Mouse (Mus musculus): ENCODE measurements around the gene Bend5. TPM values are rescaled to one million over a fixed set of nuclear protein-coding genes. Genes with fewer than 3 reads are reported as not detected.

The Bend5 gene
- polyA plus RNA-seq, 1 experiment from 2014 or later, result 69.5 TPM

GRCm38 (mm10) chr4:111467293-111467773 lies 52.5 kb downstream of the Bend5 start:
- Histone ChIP-seq H3K36me3 (ENCODE audit: control insufficient read depth, insufficient read depth, low read length) (no peaks in the 10 kb centered on the region), H3K27me3 (ENCODE audit: control insufficient read depth, insufficient read depth, low read length) (no peaks in the 10 kb centered on the region), H3K27ac (ENCODE audit: low read depth, low read length) (no peak overlapping the region), H3K4me1 (ENCODE audit: control insufficient read depth, insufficient read depth, low read length) (peaks cover 1% of the 10 kb centered on the region; the same call in 1 of the 2 replicates), H3K4me3 (ENCODE audit: low read depth, low read length) (no peak overlapping the region), H3K9me3 (ENCODE audit: control insufficient read depth, low read length) (no peaks in the 10 kb centered on the region), H3K4me2 (ENCODE audit: low read depth, low read length) (no peak overlapping the region), H3K9ac (replicated peaks; ENCODE audit: low read depth, low read length) (no peak overlapping the region)
- WGBS, result 92% methylated on average over 2 of the region's 2 CpGs
- no peak for ATAC-seq (ENCODE audit: low read depth)

GRCm38 (mm10) chr4:111467796-111468195 lies 53.0 kb downstream of the Bend5 start:
- H3K4me1 ChIP-seq (ENCODE audit: control insufficient read depth, insufficient read depth, low read length), result peaks cover 5% of the 10 kb centered on the region; the same call in 1 of the 2 replicates
- H3K36me3 ChIP-seq (ENCODE audit: control insufficient read depth, insufficient read depth, low read length), result no peaks in the 10 kb centered on the region
- no peak overlapping the region for H3K27ac ChIP-seq (ENCODE audit: low read depth, low read length)
- no peak overlapping the region for H3K4me2 ChIP-seq (ENCODE audit: low read depth, low read length)
- H3K27me3 ChIP-seq (ENCODE audit: control insufficient read depth, insufficient read depth, low read length), result no peaks in the 10 kb centered on the region
- ATAC-seq (ENCODE audit: low read depth), result no peak
- no peaks in the 10 kb centered on the region for H3K9me3 ChIP-seq (ENCODE audit: control insufficient read depth, low read length)
- 77% methylated on average over 4 of the region's 4 CpGs for WGBS
- no peak overlapping the region for H3K4me3 ChIP-seq (ENCODE audit: low read depth, low read length)
- H3K9ac ChIP-seq (replicated peaks; ENCODE audit: low read depth, low read length), result no peak overlapping the region

- H3K9ac ChIP-seq (replicated peaks; ENCODE audit: low read depth, low read length), result no peak overlapping the region
- no peaks in the 10 kb centered on the region for H3K36me3 ChIP-seq (ENCODE audit: control insufficient read depth, insufficient read depth, low read length)
- WGBS, result 71% methylated on average over 2 of the region's 2 CpGs
- no peaks in the 10 kb centered on the region for H3K27me3 ChIP-seq (ENCODE audit: control insufficient read depth, insufficient read depth, low read length)
- H3K4me1 ChIP-seq (ENCODE audit: control insufficient read depth, insufficient read depth, low read length), result peaks cover 5% of the 10 kb centered on the region; the same call in 1 of the 2 replicates
- ATAC-seq (ENCODE audit: low read depth), result no peak
- no peaks in the 10 kb centered on the region for H3K9me3 ChIP-seq (ENCODE audit: control insufficient read depth, low read length)
- no peak overlapping the region for H3K4me3 ChIP-seq (ENCODE audit: low read depth, low read length)
- H3K27ac ChIP-seq (ENCODE audit: low read depth, low read length), result no peak overlapping the region
- H3K4me2 ChIP-seq (ENCODE audit: low read depth, low read length), result no peak overlapping the region
Observed at GRCm38 (mm10) chr4:111469847-111470246, 55.0 kb downstream of the Bend5 start.

GRCm38 (mm10) chr4:111471726-111472125 lies 56.9 kb downstream of the Bend5 start:
- Histone ChIP-seq H3K36me3 (ENCODE audit: control insufficient read depth, insufficient read depth, low read length) (no peaks in the 10 kb centered on the region), H3K27ac (ENCODE audit: low read depth, low read length) (no peak overlapping the region), H3K4me2 (ENCODE audit: low read depth, low read length) (no peak overlapping the region), H3K4me1 (ENCODE audit: control insufficient read depth, insufficient read depth, low read length) (peaks cover 5% of the 10 kb centered on the region; the same call in 1 of the 2 replicates), H3K4me3 (ENCODE audit: low read depth, low read length) (no peak overlapping the region), H3K9ac (replicated peaks; ENCODE audit: low read depth, low read length) (no peak overlapping the region), H3K27me3 (ENCODE audit: control insufficient read depth, insufficient read depth, low read length) (no peaks in the 10 kb centered on the region), H3K9me3 (ENCODE audit: control insufficient read depth, low read length) (no peaks in the 10 kb centered on the region)
- 40% methylated on average over 3 of the region's 3 CpGs for WGBS
- no peak for ATAC-seq (ENCODE audit: low read depth)

GRCm38 (mm10) chr4:111472511-111472910 lies 57.7 kb downstream of the Bend5 start:
- Histone ChIP-seq H3K9ac (replicated peaks; ENCODE audit: low read depth, low read length) (no peak overlapping the region), H3K4me1 (ENCODE audit: control insufficient read depth, insufficient read depth, low read length) (peaks cover 5% of the 10 kb centered on the region; the same call in 1 of the 2 replicates), H3K9me3 (ENCODE audit: control insufficient read depth, low read length) (no peaks in the 10 kb centered on the region), H3K36me3 (ENCODE audit: control insufficient read depth, insufficient read depth, low read length) (no peaks in the 10 kb centered on the region), H3K4me3 (ENCODE audit: low read depth, low read length) (no peak overlapping the region), H3K27me3 (ENCODE audit: control insufficient read depth, insufficient read depth, low read length) (no peaks in the 10 kb centered on the region), H3K4me2 (ENCODE audit: low read depth, low read length) (no peak overlapping the region), H3K27ac (ENCODE audit: low read depth, low read length) (no peak overlapping the region)
- ATAC-seq (ENCODE audit: low read depth), result no peak
- 42% methylated on average over 3 of the region's 3 CpGs for WGBS

GRCm38 (mm10) chr4:111473014-111473413 lies 58.2 kb downstream of the Bend5 start:
- Histone ChIP-seq H3K4me1 (ENCODE audit: control insufficient read depth, insufficient read depth, low read length) (peaks cover 5% of the 10 kb centered on the region; the same call in 1 of the 2 replicates), H3K9ac (replicated peaks; ENCODE audit: low read depth, low read length) (no peak overlapping the region), H3K27me3 (ENCODE audit: control insufficient read depth, insufficient read depth, low read length) (no peaks in the 10 kb centered on the region), H3K4me3 (ENCODE audit: low read depth, low read length) (no peak overlapping the region), H3K9me3 (ENCODE audit: control insufficient read depth, low read length) (no peaks in the 10 kb centered on the region), H3K36me3 (ENCODE audit: control insufficient read depth, insufficient read depth, low read length) (no peaks in the 10 kb centered on the region), H3K27ac (ENCODE audit: low read depth, low read length) (no peak overlapping the region), H3K4me2 (ENCODE audit: low read depth, low read length) (no peak overlapping the region)
- no peak for ATAC-seq (ENCODE audit: low read depth)
- WGBS, result 65% methylated on average over 1 of the region's 1 CpGs

- H3K27ac ChIP-seq (ENCODE audit: low read depth, low read length), result no peak overlapping the region
- no peaks in the 10 kb centered on the region for H3K36me3 ChIP-seq (ENCODE audit: control insufficient read depth, insufficient read depth, low read length)
- peak; percentile 74 for ATAC-seq (ENCODE audit: low read depth)
- no peak overlapping the region for H3K4me3 ChIP-seq (ENCODE audit: low read depth, low read length)
- H3K9ac ChIP-seq (replicated peaks; ENCODE audit: low read depth, low read length), result no peak overlapping the region
- no peaks in the 10 kb centered on the region for H3K9me3 ChIP-seq (ENCODE audit: control insufficient read depth, low read length)
- no peaks in the 10 kb centered on the region for H3K27me3 ChIP-seq (ENCODE audit: control insufficient read depth, insufficient read depth, low read length)
- WGBS, result 46% methylated on average over 10 of the region's 10 CpGs
- H3K4me1 ChIP-seq (ENCODE audit: control insufficient read depth, insufficient read depth, low read length), result peaks cover 5% of the 10 kb centered on the region; the same call in 1 of the 2 replicates
- no peak overlapping the region for H3K4me2 ChIP-seq (ENCODE audit: low read depth, low read length)
Observed at GRCm38 (mm10) chr4:111475374-111475971, 60.7 kb downstream of the Bend5 start.

- peaks cover 2% of the 10 kb centered on the region; the same call in 1 of the 2 replicates for H3K4me1 ChIP-seq (ENCODE audit: control insufficient read depth, insufficient read depth, low read length)
- no peaks in the 10 kb centered on the region for H3K36me3 ChIP-seq (ENCODE audit: control insufficient read depth, insufficient read depth, low read length)
- H3K27ac ChIP-seq (ENCODE audit: low read depth, low read length), result no peak overlapping the region
- 52% methylated on average over 4 of the region's 4 CpGs for WGBS
- no peaks in the 10 kb centered on the region for H3K27me3 ChIP-seq (ENCODE audit: control insufficient read depth, insufficient read depth, low read length)
- no peak overlapping the region for H3K4me3 ChIP-seq (ENCODE audit: low read depth, low read length)
- no peak overlapping the region for H3K4me2 ChIP-seq (ENCODE audit: low read depth, low read length)
- ATAC-seq (ENCODE audit: low read depth), result no peak
- no peaks in the 10 kb centered on the region for H3K9me3 ChIP-seq (ENCODE audit: control insufficient read depth, low read length)
- H3K9ac ChIP-seq (replicated peaks; ENCODE audit: low read depth, low read length), result no peak overlapping the region
Observed at GRCm38 (mm10) chr4:111477507-111477906, 62.7 kb downstream of the Bend5 start.

- no peaks in the 10 kb centered on the region for H3K4me1 ChIP-seq (ENCODE audit: control insufficient read depth, insufficient read depth, low read length)
- no peaks in the 10 kb centered on the region for H3K27me3 ChIP-seq (ENCODE audit: control insufficient read depth, insufficient read depth, low read length)
- WGBS, result 94% methylated on average over 5 of the region's 5 CpGs
- no peak overlapping the region for H3K27ac ChIP-seq (ENCODE audit: low read depth, low read length)
- no peak overlapping the region for H3K4me3 ChIP-seq (ENCODE audit: low read depth, low read length)
- H3K9ac ChIP-seq (replicated peaks; ENCODE audit: low read depth, low read length), result no peak overlapping the region
- no peak for ATAC-seq (ENCODE audit: low read depth)
- H3K4me2 ChIP-seq (ENCODE audit: low read depth, low read length), result no peak overlapping the region
- H3K9me3 ChIP-seq (ENCODE audit: control insufficient read depth, low read length), result no peaks in the 10 kb centered on the region
- H3K36me3 ChIP-seq (ENCODE audit: control insufficient read depth, insufficient read depth, low read length), result no peaks in the 10 kb centered on the region
Observed at GRCm38 (mm10) chr4:111483499-111483898, 68.7 kb downstream of the Bend5 start.

Measured in neural tube, embryonic 14.5 days (tissue).